25 mouse cellular contexts compared by ENCODE assay signal in genomic region chr1:186538233-186538632, GRCm38 (mm10).
DNase-seq lines count a peak whose midpoint lies in the region; ATAC-seq lines count a peak whose summit lies in the region.
"Had no signal": no experiment of that assay in that cellular context is flagged by ENCODE, and none has a peak within 500 bp of the region (broad histone marks: within the 10 kb centered on the region; RNA-seq: fewer than 3 reads in every experiment).

No protein-coding gene starts in this region.

- DNase-seq in layer of hippocampus, adult 18-20 months (ENCODE audit: low spot score in 2 of 2): peak; percentile 8 to 44
- DNase-seq in layer of hippocampus, adult 11-12 months (ENCODE audit: low spot score): no peak
- peak; percentile 56 for DNase-seq in right cerebral cortex, adult 18-20 months
- no peak for DNase-seq in right cerebral cortex, postnatal 4 days
- peak; percentile 31 to 59 for DNase-seq in left cerebral cortex, postnatal 14 days (ENCODE audit: low spot score in 2 of 2)
- peak; percentile 8 to 45 for DNase-seq in right cerebral cortex, postnatal 36 days (ENCODE audit: low spot score in 2 of 2)
- DNase-seq in gastrocnemius, postnatal 4 days (ENCODE audit: low spot score in 2 of 2): no peak
- DNase-seq: adrenal gland, postnatal 25 days; cerebellum, adult 11 months; cerebellum, adult 8-10 months; cerebellum, postnatal 14 days; embryo, embryonic 11 days; gastrocnemius, postnatal 14 days; heart, postnatal 10 days; heart, postnatal 4 days had no signal

- no peak overlapping the region for H3K9ac ChIP-seq in heart, embryonic 11.5 days (ENCODE audit: low read depth, low read length)
- H3K9ac ChIP-seq: embryonic facial prominence, embryonic 15.5 days; hindbrain, embryonic 12.5 days had no signal

- intact Hi-C loops in left cerebral cortex, postnatal 14 days (cut with DNase I): no loop called here

- 74% methylated on average over 3 of the region's 3 CpGs for WGBS in heart, embryonic 11.5 days (ENCODE audit: insufficient replicate concordance)

- no peak for ATAC-seq in heart, embryonic 11.5 days (replicated peaks; ENCODE audit: insufficient number of reproducible peaks, low FRiP score, low TSS enrichment)
- ATAC-seq: activated CD4-positive, CD25-positive, alpha-beta regulatory T cell, adult 4 months; forebrain, embryonic 16.5 days; hindbrain, embryonic 16.5 days; inflammation-experienced regulatory T-cells, adult 6 months; Patski had no signal

- no peak overlapping the region for H3K27ac ChIP-seq in heart, embryonic 11.5 days (ENCODE audit: low read depth, low read length)
- H3K27ac ChIP-seq: embryonic facial prominence, embryonic 15.5 days; hindbrain, embryonic 12.5 days had no signal

- no peaks in the 10 kb centered on the region for H3K27me3 ChIP-seq in heart, embryonic 11.5 days (ENCODE audit: control insufficient read depth, insufficient read depth, low read length)
- H3K27me3 ChIP-seq: CH12.LX; embryonic facial prominence, embryonic 15.5 days; hindbrain, embryonic 12.5 days; Patski had no signal

- H3K4me1 ChIP-seq in heart, embryonic 11.5 days (ENCODE audit: control insufficient read depth, insufficient read depth, low read length): no peaks in the 10 kb centered on the region
- H3K4me1 ChIP-seq: embryonic facial prominence, embryonic 15.5 days; hindbrain, embryonic 12.5 days had no signal

- no peaks in the 10 kb centered on the region for H3K9me3 ChIP-seq in heart, embryonic 11.5 days (replicated peaks; ENCODE audit: control insufficient read depth, low read length)
- H3K9me3 ChIP-seq: embryonic facial prominence, embryonic 15.5 days; hindbrain, embryonic 12.5 days had no signal

- H3K4me3 ChIP-seq in heart, embryonic 11.5 days (ENCODE audit: low read depth, low read length): no peak overlapping the region
- H3K4me3 ChIP-seq: embryonic facial prominence, embryonic 15.5 days; erythroblast, embryonic 14.5 days; hindbrain, embryonic 12.5 days had no signal

- no peak overlapping the region for H3K4me2 ChIP-seq in heart, embryonic 11.5 days
- H3K4me2 ChIP-seq: embryonic facial prominence, embryonic 15.5 days; hindbrain, embryonic 12.5 days had no signal

- no peaks in the 10 kb centered on the region for H3K36me3 ChIP-seq in heart, embryonic 11.5 days (ENCODE audit: control insufficient read depth, insufficient read depth, low read length)
- H3K36me3 ChIP-seq: embryonic facial prominence, embryonic 15.5 days; hindbrain, embryonic 12.5 days had no signal

Comparison
In these comparisons a context has a peak if more than half of its experiments do, and no peak if none do; other contexts are left out.
1. DNase-seq: peak in layer of hippocampus, adult 18-20 months (2 of 2), right cerebral cortex, adult 18-20 months (single experiment), left cerebral cortex, postnatal 14 days (2 of 2) and right cerebral cortex, postnatal 36 days (2 of 2); none in layer of hippocampus, adult 11-12 months (single experiment), right cerebral cortex, postnatal 4 days (single experiment) and gastrocnemius, postnatal 4 days (0 of 2).